ENCODE assay signal across 8 mouse cellular contexts in genomic region chr1:120341811-120342370, GRCm38 (mm10). TPM values are rescaled to one million over a fixed set of nuclear protein-coding genes. Genes with fewer than 3 reads are reported as not detected.
DNase-seq lines count a peak whose midpoint lies in the region; ATAC-seq lines count a peak whose summit lies in the region.
"Had no signal": no experiment of that assay in that cellular context is flagged by ENCODE, and none has a peak within 500 bp of the region (broad histone marks: within the 10 kb centered on the region; RNA-seq: fewer than 3 reads in every experiment).

No protein-coding gene starts in this region.

- 2% methylated on average over 17 of the region's 17 CpGs for WGBS in lung, embryonic 15.5 days
- 2% methylated on average over 17 of the region's 17 CpGs for WGBS in forebrain, embryonic 16.5 days
- 4% methylated on average over 17 of the region's 17 CpGs for WGBS in liver, embryonic 12.5 days (ENCODE audit: insufficient replicate concordance)
- 3% methylated on average over 17 of the region's 17 CpGs for WGBS in stomach, embryonic 16.5 days

- no peaks in the 10 kb centered on the region for H3K36me3 ChIP-seq in lung, embryonic 15.5 days
- H3K36me3 ChIP-seq in forebrain, embryonic 16.5 days (ENCODE audit: control insufficient read depth, insufficient read depth) = no peaks in the 10 kb centered on the region
- no peaks in the 10 kb centered on the region for H3K36me3 ChIP-seq in liver, embryonic 12.5 days
- no peaks in the 10 kb centered on the region for H3K36me3 ChIP-seq in stomach, embryonic 16.5 days (ENCODE audit: control insufficient read depth, insufficient read depth, low read length)

- peak overlapping the region; percentile 23 for H3K4me3 ChIP-seq in lung, embryonic 15.5 days
- H3K4me3 ChIP-seq in forebrain, embryonic 16.5 days (replicated peaks; ENCODE audit: low read length) = peak overlapping the region; percentile 35
- H3K4me3 ChIP-seq in liver, embryonic 12.5 days = 0 out of 2 replicates have a peak overlapping the region, but pooled peaks have one; percentile 1
- H3K4me3 ChIP-seq in stomach, embryonic 16.5 days (replicated peaks; ENCODE audit: low read length) = peak overlapping the region; percentile 33

- peak overlapping the region; percentile 53 for H3K4me2 ChIP-seq in lung, embryonic 15.5 days
- peak overlapping the region; percentile 55 for H3K4me2 ChIP-seq in forebrain, embryonic 16.5 days (ENCODE audit: low read length)
- H3K4me2 ChIP-seq in liver, embryonic 12.5 days = peak overlapping the region; percentile 31
- H3K4me2 ChIP-seq in stomach, embryonic 16.5 days (ENCODE audit: low read depth, low read length) = peak overlapping the region; percentile 55

- no peaks in the 10 kb centered on the region for H3K9me3 ChIP-seq in lung, embryonic 15.5 days
- H3K9me3 ChIP-seq in forebrain, embryonic 16.5 days (ENCODE audit: control insufficient read depth, low read length) = no peaks in the 10 kb centered on the region
- no peaks in the 10 kb centered on the region for H3K9me3 ChIP-seq in liver, embryonic 12.5 days (replicated peaks)
- no peaks in the 10 kb centered on the region for H3K9me3 ChIP-seq in stomach, embryonic 16.5 days (replicated peaks; ENCODE audit: control insufficient read depth, low read length)

- no peak for ATAC-seq in lung, embryonic 15.5 days (ENCODE audit: borderline replicate concordance, extremely low read depth, low FRiP score, low TSS enrichment)
- no peak for ATAC-seq in forebrain, embryonic 16.5 days
- no peak for ATAC-seq in liver, embryonic 12.5 days
- ATAC-seq in stomach, embryonic 16.5 days (ENCODE audit: insufficient read depth, low FRiP score) = peak; percentile 38; the same call in 1 of the 2 replicates
- no peak for ATAC-seq in cerebellum, adult (ENCODE audit: insufficient number of reproducible peaks, low FRiP score, low TSS enrichment)

- H3K9ac ChIP-seq in lung, embryonic 15.5 days = no peak overlapping the region
- H3K9ac ChIP-seq in forebrain, embryonic 16.5 days (replicated peaks; ENCODE audit: low read depth, low read length) = 0 out of 2 replicates have a peak overlapping the region, but pooled peaks have one; percentile 14
- H3K9ac ChIP-seq in liver, embryonic 12.5 days = no peak overlapping the region
- H3K9ac ChIP-seq in stomach, embryonic 16.5 days (ENCODE audit: low read length) = no peak overlapping the region

- DNase-seq in lung, adult 18-20 months = no peak
- no peak for DNase-seq in cerebellum, postnatal 14 days
- DNase-seq: kidney, adult 18-20 months had no signal

- no peak overlapping the region for H3K27ac ChIP-seq in lung, embryonic 15.5 days
- no peak overlapping the region for H3K27ac ChIP-seq in forebrain, embryonic 16.5 days (ENCODE audit: low read length)
- H3K27ac ChIP-seq in liver, embryonic 12.5 days = no peak overlapping the region
- no peak overlapping the region for H3K27ac ChIP-seq in stomach, embryonic 16.5 days (ENCODE audit: low read length)

- H3K4me1 ChIP-seq in lung, embryonic 15.5 days = peaks cover 21% of the 10 kb centered on the region
- H3K4me1 ChIP-seq in forebrain, embryonic 16.5 days (replicated peaks; ENCODE audit: control insufficient read depth, insufficient read depth, low read length) = peaks cover 22% of the 10 kb centered on the region
- H3K4me1 ChIP-seq in liver, embryonic 12.5 days = no peaks in the 10 kb centered on the region; the same call in 1 of the 2 replicates
- H3K4me1 ChIP-seq in stomach, embryonic 16.5 days (ENCODE audit: control insufficient read depth, insufficient read depth, low read length) = peaks cover 22% of the 10 kb centered on the region; the same call in 1 of the 2 replicates

- peaks cover 95% of the 10 kb centered on the region for H3K27me3 ChIP-seq in lung, embryonic 15.5 days
- peaks cover 51% of the 10 kb centered on the region for H3K27me3 ChIP-seq in forebrain, embryonic 16.5 days (replicated peaks; ENCODE audit: control insufficient read depth, insufficient read depth, low read length)
- peaks cover 98% of the 10 kb centered on the region for H3K27me3 ChIP-seq in liver, embryonic 12.5 days (replicated peaks)
- peaks cover 65% of the 10 kb centered on the region for H3K27me3 ChIP-seq in stomach, embryonic 16.5 days (ENCODE audit: control insufficient read depth, insufficient read depth, low read length)

RNA-seq across cellular contexts. Expression of gene C1ql2, which starts 1.5 kb away (rescaled TPM):
- polyA plus RNA-seq in lung, embryonic 15.5 days (2015; fragmentation: Nextera tagmentation; extraction: Ambion mirVana) = 0.10 TPM in 1 of 2 replicates, not detected in the other
- polyA plus RNA-seq in forebrain, embryonic 16.5 days (2015; fragmentation: Nextera tagmentation; extraction: Ambion mirVana) = 0.47 and 0.81 TPM in 2 replicates
- not detected in 2 replicates for polyA plus RNA-seq in liver, embryonic 12.5 days (2016; fragmentation: Nextera tagmentation; extraction: Ambion mirVana)
- not detected in 2 replicates for polyA plus RNA-seq in stomach, embryonic 16.5 days (2015; fragmentation: Nextera tagmentation; extraction: Ambion mirVana)
